Mouse (Mus musculus) hindbrain, postnatal 0 days (tissue): Measurements from ENCODE around the gene Reps1. TPM values are rescaled to one million over a fixed set of nuclear protein-coding genes. Genes with fewer than 3 reads are reported as not detected.

ENCODE experiments used
- ATAC-seq: fragments of 200-750 bp; cut with Nextera tagmentation; 2 replicates; pipeline ENCODE4 v1.8.0; 2017; ENCODE audit warnings: mild to moderate bottlenecking, moderate TSS enrichment, moderate library complexity
- DNase-seq: peaks from one replicate; pipeline ENCODE4 v3.0.0-alpha.2; 2015; ENCODE audit warnings: low spot score
- H3K27ac ChIP-seq: fragments of 300-500 bp; sonication (generic); 2 replicates; pipeline ENCODE4 v1.5.1; 2014; ENCODE audit warnings: mild to moderate bottlenecking
- H3K27me3 ChIP-seq: fragments of 300-500 bp; sonication (generic); 2 replicates; pipeline ENCODE4 v1.6.1; 2014; ENCODE audit warnings: low read length, mixed read lengths; ENCODE audit not compliant: insufficient read depth
- H3K36me3 ChIP-seq: fragments of 300-500 bp; sonication (generic); 2 replicates; pipeline ENCODE4 v1.6.1; 2014; ENCODE audit warnings: low read length, mixed read lengths; ENCODE audit not compliant: insufficient read depth
- H3K4me1 ChIP-seq: fragments of 300-500 bp; sonication (generic); 2 replicates; pipeline ENCODE4 v1.6.1; 2014; ENCODE audit warnings: antibody characterized with exemption, low read length, mixed read lengths; ENCODE audit not compliant: insufficient read depth
- H3K4me2 ChIP-seq: fragments of 300-500 bp; sonication (generic); 2 replicates; pipeline ENCODE4 v1.6.1; 2014; ENCODE audit warnings: low read depth, mild to moderate bottlenecking, low read length, moderate library complexity, mixed read lengths
- H3K4me3 ChIP-seq: fragments of 300-500 bp; sonication (generic); 2 replicates; pipeline ENCODE4 v1.5.1; 2014; ENCODE audit warnings: low read length
- H3K9ac ChIP-seq: fragments of 300-500 bp; sonication (generic); replicated peaks from 2 replicates; pipeline ENCODE4 v1.6.1; 2014; ENCODE audit warnings: mild to moderate bottlenecking, low read length, moderate library complexity, mixed read lengths
- H3K9me3 ChIP-seq: fragments of 300-500 bp; sonication (generic); 2 replicates; pipeline ENCODE4 v1.6.1; 2016; ENCODE audit warnings: low read length, mixed read lengths
- CTCF ChIP-seq: IDR thresholded peaks from 2 replicates; pipeline ENCODE4 v1.5.1; 2016; ENCODE audit warnings: antibody characterized with exemption, control low read depth, low read depth
- WGBS: fragments of 180-500 bp; shearing (Covaris S2); extraction: QIAGEN DNeasy Blood & Tissue Kit; methylation state at CpG from one replicate; pipeline ENCODE4 v1.1.7; 2014; 5-methylcytosine and 5-hydroxymethylcytosine counted together
- polyA plus RNA-seq: library from polyadenylated mRNA; unstranded; fragments of >200 nt; fragmentation: Nextera tagmentation; extraction: Ambion mirVana; gene quantifications from 2 replicates; pipeline ENCODE4 v1.2.1, GENCODE M21; 2015
- total RNA-seq: library from RNA; depleted of rRNA; stranded (reverse); fragments of >200 nt; gene quantifications from 2 replicates; pipeline ENCODE4 v1.2.3, GENCODE M21; 2014

The Reps1 gene
- total and polyA plus RNA-seq, 2 experiments from 2014 or later: 21.1 to 69.5 TPM

DNA sequence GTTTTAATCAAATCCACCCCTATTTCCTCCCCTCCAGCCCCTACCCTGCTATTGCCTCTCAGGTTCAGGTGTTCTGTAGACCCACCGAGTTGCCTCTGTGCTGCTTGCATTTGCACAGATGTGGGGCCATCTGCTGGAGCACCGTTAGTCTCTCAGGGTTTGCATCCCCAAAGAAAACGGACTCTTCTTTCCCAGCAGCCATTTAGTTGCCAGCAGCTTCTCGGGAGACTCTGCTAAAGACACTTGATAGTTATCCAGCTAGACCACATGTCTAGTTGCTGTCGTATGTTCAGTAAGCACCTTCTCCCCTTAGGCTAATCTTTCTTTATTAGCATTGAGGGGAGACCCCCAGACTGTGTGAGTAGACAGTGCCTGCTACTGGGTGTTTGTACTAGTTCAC lies 46.5 kb downstream of the Reps1 start:
- H3K4me1 ChIP-seq: no peaks in the 10 kb centered on the region
- no peak overlapping the region for H3K4me3 ChIP-seq
- peak; percentile 29; the same call in 1 of the 2 replicates for TF ChIP-seq CTCF
- WGBS: 52% methylated on average over 5 of the region's 5 CpGs
- peaks cover 12% of the 10 kb centered on the region for H3K36me3 ChIP-seq
- no peak overlapping the region for H3K27ac ChIP-seq
- no peak overlapping the region for H3K9ac ChIP-seq
- H3K9me3 ChIP-seq: no peaks in the 10 kb centered on the region
- ATAC-seq (0 out of 2 replicates have a peak, but pooled peaks have one; percentile 18), DNase-seq (no peak)
- H3K27me3 ChIP-seq: no peaks in the 10 kb centered on the region
- H3K4me2 ChIP-seq: no peak overlapping the region

DNA sequence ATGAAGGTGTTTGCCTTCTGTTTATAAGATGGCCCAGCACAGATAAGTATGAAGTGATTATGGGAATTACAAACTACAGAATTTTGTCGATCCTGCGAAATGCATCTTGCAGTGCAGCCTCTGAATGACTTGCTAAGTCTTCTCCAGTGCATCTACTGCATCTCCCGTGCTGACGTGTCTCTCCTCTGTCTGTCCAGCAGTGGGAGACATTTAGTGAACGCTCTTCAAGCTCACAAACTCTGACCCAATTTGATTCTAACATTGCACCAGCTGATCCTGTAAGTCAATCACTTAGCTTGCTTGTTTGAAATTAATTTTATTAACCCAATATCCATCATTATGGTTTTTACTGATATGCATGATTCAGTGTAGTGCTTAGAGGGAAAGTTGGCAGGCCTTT lies 51.8 kb downstream of the Reps1 start:
- H3K4me3 ChIP-seq: no peak overlapping the region
- ATAC-seq: 0 out of 2 replicates have a peak, but pooled peaks have one; percentile 53
- no peak overlapping the region for H3K4me2 ChIP-seq
- no peak overlapping the region for H3K9ac ChIP-seq
- no peaks in the 10 kb centered on the region for H3K27me3 ChIP-seq
- no peak overlapping the region for H3K27ac ChIP-seq
- peaks cover 10% of the 10 kb centered on the region for H3K36me3 ChIP-seq
- DNase-seq: peak; percentile 32
- no peaks in the 10 kb centered on the region for H3K9me3 ChIP-seq
- TF ChIP-seq CTCF: peak; percentile 56
- H3K4me1 ChIP-seq: no peaks in the 10 kb centered on the region
- WGBS: 77% methylated on average over 5 of the region's 5 CpGs

DNA sequence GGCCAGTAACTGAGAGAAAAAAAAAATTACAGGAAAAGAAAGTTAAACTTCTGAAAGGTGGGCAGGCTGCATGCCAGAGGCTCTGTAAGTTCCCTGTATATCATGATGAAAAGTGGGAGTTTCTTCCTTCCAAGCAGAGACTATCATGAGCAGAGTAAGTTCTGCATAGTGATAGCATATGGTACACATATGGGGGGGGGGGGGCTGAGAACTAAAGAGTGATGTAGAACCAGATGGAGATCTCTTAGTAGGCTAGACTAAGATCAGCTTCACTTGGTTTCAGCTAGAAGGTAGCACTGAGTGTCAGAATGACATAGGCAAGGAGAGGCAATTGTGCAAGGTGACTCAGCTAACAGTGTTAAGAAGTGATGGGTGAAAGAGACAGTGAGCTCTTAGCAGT lies 55.3 kb downstream of the Reps1 start:
- Histone ChIP-seq H3K27ac (no peak overlapping the region), H3K36me3 (peaks cover 6% of the 10 kb centered on the region; the same call in 1 of the 2 replicates), H3K4me3 (no peak overlapping the region), H3K9me3 (no peaks in the 10 kb centered on the region), H3K4me1 (no peaks in the 10 kb centered on the region), H3K9ac (no peak overlapping the region), H3K27me3 (no peaks in the 10 kb centered on the region), H3K4me2 (no peak overlapping the region)
- no peak for TF ChIP-seq CTCF
- ATAC-seq (peak; percentile 21; the same call in 1 of the 2 replicates), DNase-seq (no peak)

DNA sequence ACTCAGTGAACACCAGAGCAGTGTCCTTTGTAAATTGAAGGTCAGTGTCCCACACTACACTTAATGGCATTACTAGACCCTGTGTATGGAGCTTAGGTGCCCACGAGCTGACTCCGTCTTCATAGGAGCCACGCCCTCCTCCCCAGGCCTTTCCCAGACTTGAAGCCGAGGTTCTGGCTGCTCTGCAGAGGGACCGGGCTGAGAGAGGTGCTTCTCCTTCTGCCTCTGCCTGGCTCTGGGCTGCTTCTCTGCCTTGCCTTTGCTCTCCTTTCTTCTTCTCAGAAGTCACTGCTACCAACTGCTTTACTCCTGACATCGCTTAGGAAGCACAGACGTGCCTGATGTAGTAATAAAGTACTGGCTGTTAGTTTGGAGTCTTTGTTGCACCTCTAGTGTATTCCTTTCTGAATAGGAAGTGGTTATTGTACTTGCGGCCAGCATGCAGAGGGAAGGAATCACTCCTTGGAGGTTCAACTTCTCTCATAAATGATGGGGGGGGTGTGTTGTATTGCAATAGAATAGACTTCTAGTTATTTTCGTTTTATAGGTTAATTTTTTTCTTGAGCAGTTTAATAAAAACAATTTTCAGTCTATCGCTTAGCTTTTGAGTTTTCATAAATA lies 57.9 kb downstream of the Reps1 start:
- Histone ChIP-seq H3K4me2 (no peak overlapping the region), H3K27ac (no peak overlapping the region), H3K36me3 (peaks cover 17% of the 10 kb centered on the region), H3K4me3 (no peak overlapping the region), H3K4me1 (no peaks in the 10 kb centered on the region), H3K27me3 (no peaks in the 10 kb centered on the region), H3K9ac (no peak overlapping the region), H3K9me3 (no peaks in the 10 kb centered on the region)
- ATAC-seq: no peak
- TF ChIP-seq CTCF: no peak
- DNase-seq: no peak
- 84% methylated on average over 10 of the region's 10 CpGs for WGBS

DNA sequence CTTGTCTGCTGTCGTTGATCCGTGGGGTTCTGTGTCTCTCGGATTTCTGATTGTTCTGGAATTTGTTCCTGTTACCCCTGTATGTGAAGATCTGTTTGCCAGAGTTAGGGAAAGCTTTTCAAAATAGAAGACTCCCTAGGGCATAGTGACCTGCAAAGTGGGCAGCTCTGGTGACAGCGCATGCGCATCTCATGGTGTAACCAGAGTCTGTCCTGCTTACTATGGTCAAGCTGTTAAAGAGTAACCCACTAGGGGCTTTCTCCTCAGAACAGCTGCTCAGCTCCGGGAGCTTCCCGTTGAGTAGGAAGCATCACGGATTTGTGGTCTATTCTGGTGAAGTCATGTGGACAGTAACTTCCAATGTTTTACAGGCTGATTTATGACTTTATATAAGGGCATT lies 62.7 kb downstream of the Reps1 start:
- no peaks in the 10 kb centered on the region for H3K27me3 ChIP-seq
- ATAC-seq: no peak
- no peaks in the 10 kb centered on the region for H3K4me1 ChIP-seq
- no peak overlapping the region for H3K4me2 ChIP-seq
- no peak overlapping the region for H3K9ac ChIP-seq
- peaks cover 51% of the 10 kb centered on the region for H3K36me3 ChIP-seq
- 68% methylated on average over 8 of the region's 8 CpGs for WGBS
- H3K27ac ChIP-seq: no peak overlapping the region
- no peak for TF ChIP-seq CTCF
- H3K9me3 ChIP-seq: no peaks in the 10 kb centered on the region
- no peak for DNase-seq
- no peak overlapping the region for H3K4me3 ChIP-seq

DNA sequence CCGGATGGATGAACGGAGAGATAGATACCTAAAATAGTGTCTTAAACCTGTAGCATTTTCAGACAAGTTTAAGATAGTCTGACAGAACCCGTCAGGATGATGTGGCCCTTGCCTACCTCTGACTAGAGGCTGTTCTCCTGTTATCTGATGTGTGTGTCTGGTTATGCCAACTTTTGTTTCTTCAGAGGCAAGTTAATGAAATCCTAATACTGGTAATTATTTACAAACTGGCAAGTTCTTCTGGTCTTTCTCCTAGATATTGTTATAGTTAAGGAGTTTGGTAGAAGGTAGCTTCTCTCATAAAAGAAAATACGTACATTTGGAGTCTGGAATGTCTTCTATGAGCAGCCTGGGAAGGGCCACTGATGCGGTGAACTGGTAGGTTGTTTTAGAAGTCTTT lies 74.6 kb downstream of the Reps1 start:
- TF ChIP-seq CTCF: no peak
- ATAC-seq (no peak), DNase-seq (no peak)
- no peaks in the 10 kb centered on the region for H3K4me1 ChIP-seq
- H3K4me2 ChIP-seq: no peak overlapping the region
- peaks cover 5% of the 10 kb centered on the region for H3K36me3 ChIP-seq
- H3K4me3 ChIP-seq: no peak overlapping the region
- no peak overlapping the region for H3K27ac ChIP-seq
- no peaks in the 10 kb centered on the region for H3K27me3 ChIP-seq
- 94% methylated on average over 5 of the region's 5 CpGs for WGBS
- no peaks in the 10 kb centered on the region for H3K9me3 ChIP-seq
- no peak overlapping the region for H3K9ac ChIP-seq
